Mouse (Mus musculus): ENCODE data around the gene Gm8994. TPM values are rescaled to one million over a fixed set of nuclear protein-coding genes. Genes with fewer than 3 reads are reported as not detected.
"Not testable (repeated sequence)": the region's sequence is repeated elsewhere in the genome, so short reads cannot be mapped to it uniquely, and the experiment has no call there.

Gene Gm8994
- not detected in 2 replicates for polyA plus RNA-seq (2015; fragmentation: Nextera tagmentation; extraction: Ambion mirVana)

DNA sequence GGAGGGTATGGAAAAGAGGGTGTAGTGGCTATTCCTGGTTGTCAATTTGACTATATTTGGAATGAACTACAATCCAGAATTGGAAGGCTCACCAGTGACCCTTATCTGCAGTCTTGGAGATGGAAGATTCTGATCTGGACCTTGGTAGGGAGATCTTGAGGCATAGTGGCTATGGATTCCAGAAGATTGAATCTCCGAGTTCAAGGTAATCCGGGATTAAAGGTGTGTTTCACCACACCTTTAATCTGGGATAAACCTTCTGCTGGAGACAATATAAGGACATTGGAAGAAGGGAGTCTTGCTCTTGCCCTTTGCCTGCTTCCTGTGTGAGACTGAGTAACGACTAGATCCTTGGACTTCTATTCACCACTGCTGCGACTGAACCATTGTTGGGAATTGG lies at the start of gene Gm8994:
Gene Gm8994, plus strand, starts transcription at position 301 of the 400 bp plus-strand sequence.
- H3K9ac ChIP-seq (ENCODE audit: low read depth, low read length); H3K27ac ChIP-seq (ENCODE audit: low read length); H3K4me1 ChIP-seq (ENCODE audit: control insufficient read depth, insufficient read depth, low read length); H3K27me3 ChIP-seq (replicated peaks; ENCODE audit: control insufficient read depth, insufficient read depth, low read length); H3K4me2 ChIP-seq (ENCODE audit: low read depth, low read length); ATAC-seq; H3K4me3 ChIP-seq (ENCODE audit: low read length); H3K36me3 ChIP-seq (ENCODE audit: control insufficient read depth, insufficient read depth, low read length); H3K9me3 ChIP-seq (ENCODE audit: control insufficient read depth, low read length): not testable (repeated sequence)
- 87% methylated on average over 4 of the region's 4 CpGs for WGBS

DNA sequence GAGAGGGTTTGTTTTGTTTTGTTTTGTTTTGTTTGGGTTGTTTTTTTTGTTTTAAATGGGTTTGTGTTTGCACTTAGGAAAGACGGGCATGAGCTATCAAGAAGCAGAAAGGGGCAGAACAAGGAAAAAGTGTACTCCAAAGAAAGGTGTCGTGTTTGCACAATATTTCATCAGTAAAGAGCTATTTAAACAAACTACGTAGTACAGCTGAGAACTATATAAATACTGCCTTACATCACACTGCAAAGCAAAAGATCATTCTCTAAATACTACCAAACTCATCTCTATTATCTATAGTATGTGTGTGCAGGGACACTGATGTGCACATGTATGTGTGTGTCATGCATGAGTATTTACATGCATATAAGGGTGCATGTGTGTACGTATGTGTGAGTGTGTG lies 49.7 kb upstream of the Gm8994 start:
- no peak overlapping the region for H3K4me2 ChIP-seq (ENCODE audit: low read depth, low read length)
- WGBS, result 37% methylated on average over 4 of the region's 4 CpGs
- H3K9ac ChIP-seq (ENCODE audit: low read depth, low read length), result no peak overlapping the region
- no peak overlapping the region for H3K4me3 ChIP-seq (ENCODE audit: low read length)
- ATAC-seq, result no peak
- no peaks in the 10 kb centered on the region for H3K9me3 ChIP-seq (ENCODE audit: control insufficient read depth, low read length)
- H3K36me3 ChIP-seq (ENCODE audit: control insufficient read depth, insufficient read depth, low read length), result no peaks in the 10 kb centered on the region
- H3K27ac ChIP-seq (ENCODE audit: low read length), result no peak overlapping the region
- no peaks in the 10 kb centered on the region for H3K27me3 ChIP-seq (replicated peaks; ENCODE audit: control insufficient read depth, insufficient read depth, low read length)
- H3K4me1 ChIP-seq (ENCODE audit: control insufficient read depth, insufficient read depth, low read length), result no peaks in the 10 kb centered on the region

DNA sequence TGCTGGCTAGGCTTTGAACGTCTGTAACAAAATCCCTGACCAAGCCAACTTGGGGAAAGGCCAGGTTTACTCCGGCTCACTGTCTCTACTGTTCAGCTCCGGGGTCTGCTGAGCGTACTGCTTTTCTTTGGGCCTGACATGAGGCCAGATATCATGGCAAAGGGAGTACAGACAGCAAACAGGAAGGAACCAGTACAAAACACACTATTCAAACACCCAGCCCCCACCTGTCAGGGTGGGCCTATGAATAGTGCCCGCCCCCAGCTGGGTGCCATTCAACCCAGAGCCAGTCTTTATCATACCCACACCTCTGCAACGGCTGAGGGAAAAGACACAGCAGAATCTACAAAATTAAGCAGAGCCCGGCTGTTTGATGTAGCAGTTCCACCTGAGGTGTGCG lies 42.8 kb upstream of the Gm8994 start:
- H3K4me2 ChIP-seq (ENCODE audit: low read depth, low read length), result no peak overlapping the region
- WGBS, result 71% methylated on average over 8 of the region's 8 CpGs
- no peak for ATAC-seq

DNA sequence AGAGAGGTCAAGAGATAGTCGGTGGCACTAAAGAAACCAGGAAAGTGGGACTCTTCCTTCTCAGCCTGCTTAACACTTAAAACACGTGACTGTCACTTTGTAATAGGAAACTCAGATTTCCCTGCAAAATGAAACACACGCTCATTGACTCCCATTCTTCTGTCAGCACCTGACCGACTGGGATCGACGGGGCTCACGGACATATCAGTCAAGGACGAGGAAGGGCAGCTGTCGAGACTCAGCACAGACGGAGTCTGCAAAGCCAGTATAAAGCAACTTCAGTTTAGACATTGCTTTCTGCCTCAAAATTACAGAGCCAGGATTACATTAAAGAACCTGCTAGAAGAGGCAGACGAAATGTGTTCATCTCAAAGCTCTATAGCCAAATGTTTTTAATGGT lies 41.2 kb upstream of the Gm8994 start:
- no peak for ATAC-seq

More for the DNA sequence above, 42.8 kb upstream of the Gm8994 start:
- Histone ChIP-seq H3K9ac (ENCODE audit: low read depth, low read length) (no peak overlapping the region), H3K4me3 (ENCODE audit: low read length) (no peak overlapping the region), H3K4me1 (ENCODE audit: control insufficient read depth, insufficient read depth, low read length) (no peaks in the 10 kb centered on the region), H3K36me3 (ENCODE audit: control insufficient read depth, insufficient read depth, low read length) (no peaks in the 10 kb centered on the region), H3K9me3 (ENCODE audit: control insufficient read depth, low read length) (no peaks in the 10 kb centered on the region), H3K27ac (ENCODE audit: low read length) (no peak overlapping the region), H3K27me3 (replicated peaks; ENCODE audit: control insufficient read depth, insufficient read depth, low read length) (no peaks in the 10 kb centered on the region)

DNA sequence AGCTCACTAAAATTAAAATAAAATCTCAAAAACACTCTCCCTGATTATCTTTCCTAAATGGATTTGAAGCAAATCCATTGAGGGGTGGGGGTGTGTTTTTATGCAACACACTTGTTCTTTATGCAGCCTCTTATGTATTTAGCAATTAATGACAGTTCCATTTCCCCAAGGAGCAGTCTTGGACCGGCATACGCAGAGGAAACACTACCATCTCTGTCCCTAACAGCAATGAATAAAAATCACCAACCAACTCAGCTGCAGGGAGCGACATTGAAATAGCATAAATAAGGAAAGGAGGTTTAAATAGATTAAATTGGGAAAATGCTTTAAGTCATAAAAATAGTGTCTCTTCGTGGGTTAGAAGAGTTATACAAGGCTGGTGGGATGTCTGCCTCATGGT lies 40.8 kb upstream of the Gm8994 start:
- ATAC-seq, result no peak
- Histone ChIP-seq H3K4me2 (ENCODE audit: low read depth, low read length) (no peak overlapping the region), H3K9ac (ENCODE audit: low read depth, low read length) (no peak overlapping the region), H3K4me1 (ENCODE audit: control insufficient read depth, insufficient read depth, low read length) (no peaks in the 10 kb centered on the region), H3K36me3 (ENCODE audit: control insufficient read depth, insufficient read depth, low read length) (no peaks in the 10 kb centered on the region), H3K9me3 (ENCODE audit: control insufficient read depth, low read length) (no peaks in the 10 kb centered on the region), H3K27me3 (replicated peaks; ENCODE audit: control insufficient read depth, insufficient read depth, low read length) (no peaks in the 10 kb centered on the region), H3K4me3 (ENCODE audit: low read length) (no peak overlapping the region), H3K27ac (ENCODE audit: low read length) (no peak overlapping the region)
- WGBS, result 72% methylated on average over 4 of the region's 4 CpGs

More for the DNA sequence above, 41.2 kb upstream of the Gm8994 start:
- WGBS, result 84% methylated on average over 11 of the region's 11 CpGs
- Histone ChIP-seq H3K27ac (ENCODE audit: low read length) (no peak overlapping the region), H3K9ac (ENCODE audit: low read depth, low read length) (no peak overlapping the region), H3K4me1 (ENCODE audit: control insufficient read depth, insufficient read depth, low read length) (no peaks in the 10 kb centered on the region), H3K27me3 (replicated peaks; ENCODE audit: control insufficient read depth, insufficient read depth, low read length) (no peaks in the 10 kb centered on the region), H3K4me2 (ENCODE audit: low read depth, low read length) (no peak overlapping the region), H3K4me3 (ENCODE audit: low read length) (no peak overlapping the region), H3K9me3 (ENCODE audit: control insufficient read depth, low read length) (no peaks in the 10 kb centered on the region), H3K36me3 (ENCODE audit: control insufficient read depth, insufficient read depth, low read length) (no peaks in the 10 kb centered on the region)

DNA sequence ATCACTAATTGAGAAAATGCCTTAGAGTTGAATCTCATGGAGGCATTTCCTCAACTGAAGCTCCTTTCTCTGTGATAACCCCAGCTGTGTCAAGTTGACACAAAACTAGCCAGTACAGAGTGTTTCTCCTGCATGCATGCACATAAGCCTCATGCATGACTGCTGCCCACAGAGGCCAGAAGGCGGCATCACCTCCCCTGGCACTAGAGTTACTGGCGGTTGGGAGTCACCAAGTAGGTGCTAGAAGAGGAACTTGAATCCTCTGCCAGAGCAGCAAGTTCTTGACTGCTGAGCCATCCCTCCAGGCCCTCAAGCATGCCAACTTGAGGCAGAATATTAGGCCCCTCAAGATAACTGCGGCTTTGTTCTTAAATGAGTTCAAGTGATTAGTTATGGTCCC lies 35.9 kb upstream of the Gm8994 start:
- Histone ChIP-seq H3K36me3 (ENCODE audit: control insufficient read depth, insufficient read depth, low read length) (no peaks in the 10 kb centered on the region), H3K27ac (ENCODE audit: low read length) (no peak overlapping the region), H3K9ac (ENCODE audit: low read depth, low read length) (no peak overlapping the region), H3K27me3 (replicated peaks; ENCODE audit: control insufficient read depth, insufficient read depth, low read length) (no peaks in the 10 kb centered on the region), H3K4me2 (ENCODE audit: low read depth, low read length) (no peak overlapping the region), H3K4me1 (ENCODE audit: control insufficient read depth, insufficient read depth, low read length) (peaks cover 4% of the 10 kb centered on the region; the same call in 1 of the 2 replicates), H3K4me3 (ENCODE audit: low read length) (no peak overlapping the region), H3K9me3 (ENCODE audit: control insufficient read depth, low read length) (no peaks in the 10 kb centered on the region)
- ATAC-seq, result no peak
- 87% methylated on average over 3 of the region's 3 CpGs for WGBS

DNA sequence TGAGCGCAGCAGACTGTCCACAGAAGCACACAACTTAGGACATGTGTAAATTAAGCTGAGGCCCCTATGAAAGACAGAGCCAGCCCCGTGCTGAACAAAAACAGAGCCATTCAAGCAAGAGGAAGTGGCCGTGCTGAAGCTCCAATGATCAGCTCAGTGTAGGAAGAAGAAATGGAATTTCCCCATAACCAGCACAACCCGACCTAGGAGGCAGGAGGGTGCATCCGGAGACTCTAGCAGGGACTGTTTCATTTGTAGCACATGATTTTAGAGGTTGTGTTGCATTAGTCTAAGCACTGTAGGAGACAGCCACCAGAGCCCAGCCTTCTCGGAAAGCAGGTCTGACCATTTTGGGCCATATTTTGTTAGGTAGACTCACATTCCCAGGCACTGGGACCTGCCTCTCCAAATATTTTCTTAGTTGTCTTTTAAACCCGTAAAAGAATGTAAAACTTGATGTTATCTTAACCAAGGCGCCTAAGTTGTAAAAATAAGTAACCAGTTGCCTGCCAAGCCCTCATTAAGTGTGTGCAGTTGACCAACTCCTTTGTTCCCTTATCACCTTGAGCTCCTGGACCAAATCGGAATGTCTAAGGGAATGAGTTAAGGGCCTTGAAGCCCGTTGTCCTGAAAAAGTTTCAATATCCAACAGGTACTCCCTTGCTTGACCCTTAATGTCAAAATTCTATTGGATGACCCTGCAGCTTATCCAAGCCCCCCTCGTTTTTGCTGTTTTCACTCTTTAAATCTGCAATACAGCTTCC lies 35.2 kb upstream of the Gm8994 start:
- ATAC-seq, result peak; percentile 74
- peak overlapping the region; percentile 32; the same call in 1 of the 2 replicates for H3K4me2 ChIP-seq (ENCODE audit: low read depth, low read length)
- H3K4me3 ChIP-seq (ENCODE audit: low read length), result no peak overlapping the region
- no peaks in the 10 kb centered on the region for H3K27me3 ChIP-seq (replicated peaks; ENCODE audit: control insufficient read depth, insufficient read depth, low read length)
- no peaks in the 10 kb centered on the region for H3K9me3 ChIP-seq (ENCODE audit: control insufficient read depth, low read length)
- no peak overlapping the region for H3K27ac ChIP-seq (ENCODE audit: low read length)
- H3K4me1 ChIP-seq (ENCODE audit: control insufficient read depth, insufficient read depth, low read length), result peaks cover 4% of the 10 kb centered on the region; the same call in 1 of the 2 replicates
- WGBS, result 52% methylated on average over 11 of the region's 11 CpGs
- H3K9ac ChIP-seq (ENCODE audit: low read depth, low read length), result no peak overlapping the region
- H3K36me3 ChIP-seq (ENCODE audit: control insufficient read depth, insufficient read depth, low read length), result no peaks in the 10 kb centered on the region

DNA sequence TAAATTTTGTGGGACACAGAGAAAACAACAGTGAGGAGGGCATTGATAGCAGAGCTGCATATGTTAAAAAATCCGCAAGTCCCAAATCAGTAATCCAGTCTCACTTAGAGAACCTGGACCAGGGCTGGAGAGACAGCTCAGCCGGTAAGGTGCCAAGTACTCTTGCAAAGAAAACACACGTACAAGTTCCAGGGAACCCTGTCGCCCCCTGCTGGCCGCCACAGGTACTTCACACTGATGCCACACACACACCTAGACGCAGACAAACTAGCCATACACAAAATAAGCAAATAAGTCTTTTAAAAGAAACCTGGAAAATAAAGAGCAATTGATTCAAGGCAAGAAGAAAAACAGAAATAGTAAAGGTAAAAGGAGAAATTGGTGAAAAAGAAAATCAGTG lies 33.6 kb upstream of the Gm8994 start:
- H3K36me3 ChIP-seq (ENCODE audit: control insufficient read depth, insufficient read depth, low read length), result no peaks in the 10 kb centered on the region
- no peak overlapping the region for H3K27ac ChIP-seq (ENCODE audit: low read length)
- WGBS, result 88% methylated on average over 6 of the region's 6 CpGs
- H3K9ac ChIP-seq (ENCODE audit: low read depth, low read length), result no peak overlapping the region
- H3K4me1 ChIP-seq (ENCODE audit: control insufficient read depth, insufficient read depth, low read length), result peaks cover 4% of the 10 kb centered on the region; the same call in 1 of the 2 replicates
- no peaks in the 10 kb centered on the region for H3K9me3 ChIP-seq (ENCODE audit: control insufficient read depth, low read length)
- H3K27me3 ChIP-seq (replicated peaks; ENCODE audit: control insufficient read depth, insufficient read depth, low read length), result no peaks in the 10 kb centered on the region
- no peak overlapping the region for H3K4me2 ChIP-seq (ENCODE audit: low read depth, low read length)
- no peak overlapping the region for H3K4me3 ChIP-seq (ENCODE audit: low read length)
- no peak for ATAC-seq

DNA sequence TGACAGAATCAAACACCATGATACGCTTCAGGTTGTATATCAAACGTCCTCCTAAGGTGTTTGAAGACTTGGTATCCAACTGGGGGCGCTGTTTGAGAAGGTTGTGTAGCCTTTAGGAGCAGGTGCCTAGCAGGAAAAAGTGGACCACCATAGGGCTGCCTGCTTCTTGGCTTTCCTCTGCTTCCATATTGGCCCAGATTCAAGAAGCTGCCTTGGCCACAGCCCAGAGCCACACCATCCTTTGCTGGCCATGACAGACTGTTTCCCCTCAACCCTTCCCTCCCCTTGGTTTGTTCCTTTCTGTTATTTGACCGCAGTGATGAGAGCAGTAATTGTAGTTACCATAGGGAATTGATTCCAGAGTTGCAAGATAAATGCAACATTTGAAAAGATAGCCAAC lies 31.5 kb upstream of the Gm8994 start:
- Histone ChIP-seq H3K27ac (ENCODE audit: low read length) (no peak overlapping the region), H3K4me2 (ENCODE audit: low read depth, low read length) (no peak overlapping the region), H3K4me1 (ENCODE audit: control insufficient read depth, insufficient read depth, low read length) (peaks cover 4% of the 10 kb centered on the region; the same call in 1 of the 2 replicates), H3K36me3 (ENCODE audit: control insufficient read depth, insufficient read depth, low read length) (no peaks in the 10 kb centered on the region), H3K9me3 (ENCODE audit: control insufficient read depth, low read length) (no peaks in the 10 kb centered on the region), H3K27me3 (replicated peaks; ENCODE audit: control insufficient read depth, insufficient read depth, low read length) (no peaks in the 10 kb centered on the region), H3K9ac (ENCODE audit: low read depth, low read length) (no peak overlapping the region), H3K4me3 (ENCODE audit: low read length) (no peak overlapping the region)
- ATAC-seq, result no peak
- 74% methylated on average over 4 of the region's 4 CpGs for WGBS

Measured in intestine, embryonic 16.5 days (tissue).